ENCODE assay signal across 8 mouse cellular contexts in the genomic region with DNA sequence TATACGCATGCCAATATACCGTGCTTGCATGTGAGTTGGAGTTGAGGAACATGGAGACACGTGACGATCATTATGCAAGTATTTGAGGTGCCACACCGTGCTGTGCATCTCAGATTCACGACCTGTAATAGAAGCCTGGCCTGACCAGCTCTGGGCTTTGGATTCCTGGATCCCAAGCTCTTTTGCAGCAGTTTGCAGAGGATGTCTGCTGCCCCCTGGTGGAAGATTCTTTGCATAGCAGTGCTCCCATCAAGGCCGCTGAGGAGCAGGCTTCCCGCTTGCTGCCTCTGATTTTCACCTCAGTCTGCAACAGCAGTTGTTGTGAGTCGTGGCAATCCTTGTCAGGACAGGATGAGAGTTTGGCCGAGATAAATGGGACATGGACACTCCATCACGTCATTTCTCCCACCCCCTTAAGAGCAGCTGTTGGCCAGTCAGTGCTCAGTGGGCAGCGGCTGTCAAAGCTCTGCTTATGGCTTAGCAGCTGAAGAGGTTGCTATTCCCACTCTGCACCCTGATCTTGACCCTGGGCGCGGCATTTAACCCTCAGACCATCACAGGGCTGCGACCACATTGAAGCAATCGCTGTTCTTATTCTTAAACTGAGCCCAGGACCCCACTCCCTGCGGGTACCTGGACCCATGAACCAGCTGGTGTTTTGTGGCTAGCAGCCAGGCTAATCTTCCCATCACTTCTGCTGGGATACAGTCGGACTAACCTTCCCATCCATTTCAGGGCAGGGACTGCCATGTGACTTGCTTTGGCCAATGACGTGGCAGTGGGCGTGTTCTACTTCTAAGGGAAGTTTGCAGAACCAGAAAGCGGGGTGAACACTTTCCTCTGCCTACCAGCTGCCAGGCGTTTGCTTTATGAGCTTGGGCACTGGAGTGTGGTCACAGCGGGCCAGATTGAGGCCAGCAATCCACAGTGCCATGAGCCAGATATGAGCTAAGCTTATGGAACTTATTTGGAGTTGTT.
DNase-seq lines count a peak whose midpoint lies in the region; ATAC-seq and TF ChIP-seq lines count a peak whose summit lies in the region.

No protein-coding gene starts in this region.

- no peak for TF ChIP-seq POLR2A in brain, embryonic 14.5 days (IDR thresholded peaks at IDR 0.05; ENCODE audit: borderline replicate concordance, extremely low read depth, insufficient read depth, insufficient read length, poor library complexity, severe bottlenecking)

- H3K9ac ChIP-seq in heart, embryonic 11.5 days (ENCODE audit: low read depth, low read length), result no peak overlapping the region
- no peak overlapping the region for H3K9ac ChIP-seq in kidney, embryonic 16.5 days (replicated peaks; ENCODE audit: low read length)
- no peak overlapping the region for H3K9ac ChIP-seq in limb, embryonic 15.5 days

- H3K36me3 ChIP-seq in heart, embryonic 11.5 days (ENCODE audit: control insufficient read depth, insufficient read depth, low read length), result no peaks in the 10 kb centered on the region
- no peaks in the 10 kb centered on the region for H3K36me3 ChIP-seq in kidney, embryonic 16.5 days (ENCODE audit: insufficient read depth, low read length)
- no peaks in the 10 kb centered on the region for H3K36me3 ChIP-seq in limb, embryonic 15.5 days

- no peak overlapping the region for H3K27ac ChIP-seq in heart, embryonic 11.5 days (ENCODE audit: low read depth, low read length)
- no peak overlapping the region for H3K27ac ChIP-seq in kidney, embryonic 16.5 days (ENCODE audit: low read length)
- H3K27ac ChIP-seq in limb, embryonic 15.5 days, result no peak overlapping the region

- peak; percentile 98 for TF ChIP-seq CTCF in brain, embryonic 14.5 days (IDR thresholded peaks at IDR 0.05; ENCODE audit: borderline replicate concordance, extremely low read depth, insufficient read depth, insufficient read length)

- peak; percentile 79 for DNase-seq in CD4-positive, CD25-positive, alpha-beta regulatory T cell, adult 2 months (ENCODE audit: low read depth, low spot score)
- peak; percentile 95 for DNase-seq in brain, embryonic 14.5 days (ENCODE audit: low read depth)
- DNase-seq in naive thymus-derived CD4-positive, alpha-beta T cell, adult 2 months (ENCODE audit: low read depth), result peak; percentile 76
- peak; percentile 44 to 75 for DNase-seq in spleen, postnatal 4 days (ENCODE audit: low spot score in 2 of 2)

- no peaks in the 10 kb centered on the region for H3K4me1 ChIP-seq in heart, embryonic 11.5 days (ENCODE audit: control insufficient read depth, insufficient read depth, low read length)
- no peaks in the 10 kb centered on the region for H3K4me1 ChIP-seq in kidney, embryonic 16.5 days (ENCODE audit: insufficient read depth, low read length)
- peaks cover 14% of the 10 kb centered on the region for H3K4me1 ChIP-seq in limb, embryonic 15.5 days

- 11% methylated on average over 23 of the region's 23 CpGs for WGBS in heart, embryonic 11.5 days (ENCODE audit: insufficient replicate concordance)
- WGBS in kidney, embryonic 16.5 days, result 9% methylated on average over 23 of the region's 23 CpGs
- 7% methylated on average over 23 of the region's 23 CpGs for WGBS in limb, embryonic 15.5 days

- peaks cover 25% of the 10 kb centered on the region for H3K27me3 ChIP-seq in heart, embryonic 11.5 days (ENCODE audit: control insufficient read depth, insufficient read depth, low read length)
- H3K27me3 ChIP-seq in kidney, embryonic 16.5 days (ENCODE audit: insufficient read depth, low read length), result peaks cover 32% of the 10 kb centered on the region
- H3K27me3 ChIP-seq in limb, embryonic 15.5 days, result peaks cover 40% of the 10 kb centered on the region

- ATAC-seq in erythroid progenitor cell, adult 5-6 weeks (replicated peaks; ENCODE audit: low FRiP score, poor library complexity, severe bottlenecking), result peak; percentile 61; the same call in 1 of the 2 replicates
- ATAC-seq in heart, embryonic 11.5 days (replicated peaks; ENCODE audit: insufficient number of reproducible peaks, low FRiP score, low TSS enrichment), result no peak; the same call in 1 of the 2 replicates
- no peak for ATAC-seq in kidney, embryonic 16.5 days (ENCODE audit: low FRiP score, low TSS enrichment)
- no peak for ATAC-seq in limb, embryonic 15.5 days (ENCODE audit: insufficient number of reproducible peaks, low FRiP score, low TSS enrichment, low read depth)

- no peaks in the 10 kb centered on the region for H3K9me3 ChIP-seq in heart, embryonic 11.5 days (replicated peaks; ENCODE audit: control insufficient read depth, low read length)
- no peaks in the 10 kb centered on the region for H3K9me3 ChIP-seq in kidney, embryonic 16.5 days (ENCODE audit: low read length)
- H3K9me3 ChIP-seq in limb, embryonic 15.5 days, result no peaks in the 10 kb centered on the region

- no peak overlapping the region for H3K4me3 ChIP-seq in heart, embryonic 11.5 days (ENCODE audit: low read depth, low read length)
- H3K4me3 ChIP-seq in kidney, embryonic 16.5 days (ENCODE audit: low read length), result no peak overlapping the region
- 0 out of 2 replicates have a peak overlapping the region, but pooled peaks have one; percentile 3 for H3K4me3 ChIP-seq in limb, embryonic 15.5 days

- H3K4me2 ChIP-seq in heart, embryonic 11.5 days, result peak overlapping the region; percentile 29
- H3K4me2 ChIP-seq in kidney, embryonic 16.5 days (replicated peaks; ENCODE audit: low read depth, low read length), result 0 out of 2 replicates have a peak overlapping the region, but pooled peaks have one; percentile 8
- H3K4me2 ChIP-seq in limb, embryonic 15.5 days, result peak overlapping the region; percentile 33
